Mouse (Mus musculus) testis, postnatal 10 days (tissue): Measurements from ENCODE around the gene Wnt8b.

Source experiments
- DNase-seq: peaks from one replicate; pipeline ENCODE4 v3.0.0; 2021; ENCODE audit warnings: low spot score

Gene Wnt8b

GRCm38 (mm10) chr19:44562652-44563206 lies 69.5 kb downstream of the Wnt8b start, which contains the start of gene Hif1an:
TSS of gene Hif1an (plus strand) at chr19:44562850.
- DNase-seq = peak; percentile 94
